Mouse (Mus musculus) neutrophil, adult 5-6 weeks (primary cell): Measurements from ENCODE around the gene Tspan17. TPM values are rescaled to one million over a fixed set of nuclear protein-coding genes. Genes with fewer than 3 reads are reported as not detected.
A peak's percentile ranks its signal among the peaks of the same experiment; 100 is the strongest.

Experiments
- ATAC-seq: fragments of 151-379, 151-347 bp; 2 replicates; pipeline ENCODE4 v1.8.0; 2017; ENCODE audit warnings: mild to moderate bottlenecking, moderate TSS enrichment; ENCODE audit not compliant: insufficient number of reproducible peaks, poor library complexity, low FRiP score, severe bottlenecking; ENCODE audit errors: extremely low read depth
- total RNA-seq: library from RNA; stranded (forward); fragments of 200-1000 nt; gene quantifications from 2 replicates; pipeline ENCODE4 v1.2.3, GENCODE M21; 2017

Tspan17 gene
- total RNA-seq, 1 experiment from 2014 or later: 1.4 TPM

- no peak for ATAC-seq
These were observed 9.6 kb downstream of the Tspan17 start for GRCm38 (mm10) chr13:54798740-54799139.

- peak; percentile 28; the same call in 1 of the 2 replicates for ATAC-seq
These were observed 10.5 kb downstream of the Tspan17 start for GRCm38 (mm10) chr13:54799701-54800100.

GRCm38 (mm10) chr13:54800206-54800605, 11.0 kb downstream of the Tspan17 start:
- ATAC-seq: no peak

GRCm38 (mm10) chr13:54803010-54803409, 13.8 kb downstream of the Tspan17 start:
- no peak for ATAC-seq

GRCm38 (mm10) chr13:54805134-54805838, 16.1 kb downstream of the Tspan17 start:
- no peak for ATAC-seq

GRCm38 (mm10) chr13:54806434-54806976, 17.3 kb downstream of the Tspan17 start:
- ATAC-seq: no peak

- no peak for ATAC-seq
These were observed 18.9 kb downstream of the Tspan17 start for GRCm38 (mm10) chr13:54808067-54808466.

GRCm38 (mm10) chr13:54811476-54811875, 22.3 kb downstream of the Tspan17 start:
- ATAC-seq: no peak

GRCm38 (mm10) chr13:54813381-54813780, 24.2 kb downstream of the Tspan17 start:
- no peak for ATAC-seq

- ATAC-seq: no peak
These were observed 29.4 kb downstream of the Tspan17 start for GRCm38 (mm10) chr13:54818399-54819254.

- ATAC-seq: no peak
These were observed 31.9 kb downstream of the Tspan17 start for GRCm38 (mm10) chr13:54821106-54821505.

- no peak for ATAC-seq
These were observed 32.8 kb downstream of the Tspan17 start for GRCm38 (mm10) chr13:54821931-54822330.

- no peak for ATAC-seq
These were observed 35.1 kb downstream of the Tspan17 start for GRCm38 (mm10) chr13:54824111-54824931.

GRCm38 (mm10) chr13:54827992-54828391, 38.8 kb downstream of the Tspan17 start:
- ATAC-seq: no peak

- ATAC-seq: no peak
These were observed 39.3 kb downstream of the Tspan17 start for GRCm38 (mm10) chr13:54828508-54828907.

GRCm38 (mm10) chr13:54829450-54829849, 40.3 kb downstream of the Tspan17 start:
- ATAC-seq: no peak

GRCm38 (mm10) chr13:54836351-54837030, 47.3 kb downstream of the Tspan17 start:
- ATAC-seq: no peak

GRCm38 (mm10) chr13:54837061-54837460, 47.9 kb downstream of the Tspan17 start:
- no peak for ATAC-seq
